Mouse (Mus musculus) embryonic fibroblast, embryonic 13.5 days (primary cell): ENCODE data around the gene Sdsl.

Experiments used
- CTCF ChIP-seq: IDR thresholded peaks from 2 replicates; pipeline ENCODE4 v1.5.1; 2011; ENCODE audit warnings: mild to moderate bottlenecking, control low read depth, low read length, moderate library complexity, borderline replicate concordance; ENCODE audit not compliant: insufficient read depth
- POLR2A ChIP-seq: IDR thresholded peaks from 2 replicates; pipeline ENCODE4 v1.6.1; 2011; ENCODE audit warnings: low read depth, mild to moderate bottlenecking, control low read depth, low read length, moderate library complexity

DNA sequence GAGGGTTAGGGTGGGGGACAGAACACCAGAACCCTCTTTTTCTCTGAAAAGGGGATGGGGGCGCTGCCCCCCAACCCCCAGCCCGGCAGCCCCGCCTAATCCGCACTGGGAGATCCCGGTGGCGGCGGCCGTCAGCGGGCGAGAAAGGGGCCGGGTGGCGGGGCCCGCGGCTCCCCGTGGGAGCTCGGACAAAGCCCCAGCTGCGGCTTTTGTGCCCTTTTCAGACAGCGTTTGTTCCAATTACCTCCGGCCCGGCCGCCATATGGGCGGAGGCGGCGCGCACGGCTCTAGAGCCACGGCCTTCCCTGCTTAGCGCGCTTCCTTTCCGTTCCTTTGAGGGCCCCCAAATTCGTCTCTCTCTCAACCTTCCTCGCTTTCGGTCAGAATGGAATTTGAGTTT, 34.6 kb downstream of the Sdsl start:
- TF ChIP-seq POLR2A, result no peak
- TF ChIP-seq CTCF, result no peak
